Mouse (Mus musculus) kidney, embryonic 15.5 days (tissue): ENCODE data around the gene Maml2. TPM values are rescaled to one million over a fixed set of nuclear protein-coding genes. Genes with fewer than 3 reads are reported as not detected.

Source experiments
- ATAC-seq: fragments of 200-750 bp; cut with Nextera tagmentation; replicated peaks from 2 replicates; pipeline ENCODE4 v1.8.0; 2017; ENCODE audit warnings: moderate TSS enrichment; ENCODE audit not compliant: low FRiP score
- H3K27ac ChIP-seq: fragments of 300-500 bp; sonication (generic); 2 replicates; pipeline ENCODE4 v1.5.1; 2015; ENCODE audit warnings: mild to moderate bottlenecking, inconsistent platforms
- H3K27me3 ChIP-seq: fragments of 300-500 bp; sonication (generic); 2 replicates; pipeline ENCODE4 v1.6.1; 2015; ENCODE audit warnings: inconsistent platforms
- H3K36me3 ChIP-seq: fragments of 300-500 bp; sonication (generic); 2 replicates; pipeline ENCODE4 v1.6.1; 2015; ENCODE audit warnings: inconsistent platforms
- H3K4me1 ChIP-seq: fragments of 300-500 bp; sonication (generic); 2 replicates; pipeline ENCODE4 v1.6.1; 2015; ENCODE audit warnings: inconsistent platforms
- H3K4me2 ChIP-seq: fragments of 300-500 bp; sonication (generic); 2 replicates; pipeline ENCODE4 v1.6.1; 2015; ENCODE audit warnings: moderate library complexity, mild to moderate bottlenecking, inconsistent platforms
- H3K4me3 ChIP-seq: fragments of 300-500 bp; sonication (generic); replicated peaks from 2 replicates; pipeline ENCODE4 v1.5.1; 2015; ENCODE audit warnings: mild to moderate bottlenecking, inconsistent platforms
- H3K9ac ChIP-seq: fragments of 300-500 bp; sonication (generic); 2 replicates; pipeline ENCODE4 v1.6.1; 2015; ENCODE audit warnings: mild to moderate bottlenecking, inconsistent platforms
- H3K9me3 ChIP-seq: fragments of 300-500 bp; sonication (generic); replicated peaks from 2 replicates; pipeline ENCODE4 v1.6.1; 2016; ENCODE audit warnings: inconsistent platforms
- WGBS: fragments of 180-500 bp; shearing (Covaris S2); methylation state at CpG from one replicate; pipeline ENCODE4 v1.1.7; 2015; ENCODE audit warnings: mixed read lengths; 5-methylcytosine and 5-hydroxymethylcytosine counted together
- polyA plus RNA-seq: library from polyadenylated mRNA; unstranded; fragments of >200 nt; fragmentation: Nextera tagmentation; extraction: Ambion mirVana; gene quantifications from 2 replicates; pipeline ENCODE4 v1.2.1, GENCODE M21; 2015

Gene Maml2
- polyA plus RNA-seq, 1 experiment from 2014 or later, result 10.5 TPM

DNA sequence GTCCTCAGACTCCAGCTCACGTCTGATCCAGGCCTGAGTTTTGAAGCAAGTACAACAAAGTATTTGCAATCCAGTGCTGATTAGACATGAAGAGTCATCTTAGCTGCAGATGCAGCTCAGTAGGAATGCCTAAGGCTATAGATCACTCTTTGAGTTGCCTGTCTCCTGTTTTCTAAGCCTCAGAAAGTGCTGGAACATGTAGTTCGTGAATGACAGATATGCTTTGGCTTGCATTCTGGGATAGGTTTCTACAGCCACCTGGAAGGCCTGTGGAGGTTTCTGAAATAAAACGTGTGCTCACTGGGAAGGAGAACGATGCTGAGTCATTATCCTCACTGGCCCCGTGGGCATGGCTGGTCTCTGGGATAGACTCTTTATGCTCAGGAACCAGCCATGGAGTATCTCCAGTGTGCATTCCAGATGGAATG is 16.8 kb downstream of the Maml2 start:
- Histone ChIP-seq H3K4me2 (no peak overlapping the region), H3K36me3 (no peaks in the 10 kb centered on the region), H3K4me1 (peaks cover 14% of the 10 kb centered on the region; the same call in 1 of the 2 replicates), H3K9me3 (no peaks in the 10 kb centered on the region), H3K9ac (no peak overlapping the region), H3K27me3 (no peaks in the 10 kb centered on the region), H3K27ac (no peak overlapping the region), H3K4me3 (no peak overlapping the region)
- no peak for ATAC-seq
- 66% methylated on average over 5 of the region's 5 CpGs for WGBS

DNA sequence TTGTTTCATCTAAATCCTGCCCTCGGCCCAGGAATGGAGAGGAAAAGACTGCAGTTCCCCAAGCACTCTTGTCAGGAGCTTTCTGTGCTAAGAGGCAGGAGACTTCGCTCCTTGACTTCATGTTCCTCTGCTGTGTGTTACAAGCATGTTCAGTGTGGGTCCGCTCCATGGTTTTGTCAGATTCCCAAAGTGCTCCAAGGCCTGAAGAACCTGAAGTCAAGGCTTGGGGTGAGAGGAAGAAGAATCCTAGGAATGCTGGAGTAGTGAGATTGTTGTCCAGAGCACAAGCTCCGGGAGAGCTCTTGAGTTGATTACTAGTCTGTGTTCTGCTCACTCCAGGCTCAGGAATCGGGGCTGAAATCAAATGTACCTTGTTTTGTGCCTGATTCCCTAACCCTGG is 17.6 kb downstream of the Maml2 start:
- Histone ChIP-seq H3K9ac (no peak overlapping the region), H3K27ac (0 out of 2 replicates have a peak overlapping the region, but pooled peaks have one; percentile 11), H3K9me3 (no peaks in the 10 kb centered on the region), H3K27me3 (no peaks in the 10 kb centered on the region), H3K4me2 (no peak overlapping the region), H3K4me1 (peaks cover 12% of the 10 kb centered on the region; the same call in 1 of the 2 replicates), H3K36me3 (no peaks in the 10 kb centered on the region), H3K4me3 (no peak overlapping the region)
- 72% methylated on average over 5 of the region's 5 CpGs for WGBS
- no peak for ATAC-seq

DNA sequence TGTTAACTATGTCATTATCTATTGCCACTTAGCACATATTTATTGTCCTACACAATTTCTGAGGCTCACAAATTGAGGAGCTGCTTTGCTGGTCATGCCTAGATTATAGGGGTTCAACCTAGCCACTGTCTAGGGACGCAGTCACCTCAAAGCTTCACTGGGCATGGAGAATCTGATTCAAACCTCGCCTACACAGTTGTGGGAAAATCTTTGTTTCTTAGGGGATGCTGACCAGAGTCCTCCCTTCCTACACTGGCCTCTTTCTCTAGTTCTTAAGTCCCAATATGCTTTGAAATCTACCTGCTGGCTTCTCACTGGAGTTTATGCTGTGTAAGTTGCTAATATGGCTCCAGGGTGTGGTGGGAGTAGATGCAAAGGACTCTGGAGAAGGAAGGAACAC is 21.8 kb downstream of the Maml2 start:
- no peaks in the 10 kb centered on the region for H3K9me3 ChIP-seq
- H3K4me2 ChIP-seq, result no peak overlapping the region
- H3K9ac ChIP-seq, result no peak overlapping the region
- 91% methylated on average over 2 of the region's 2 CpGs for WGBS
- ATAC-seq, result no peak
- H3K27ac ChIP-seq, result no peak overlapping the region
- no peaks in the 10 kb centered on the region for H3K27me3 ChIP-seq
- H3K4me1 ChIP-seq, result peaks cover 22% of the 10 kb centered on the region
- H3K36me3 ChIP-seq, result no peaks in the 10 kb centered on the region
- H3K4me3 ChIP-seq, result no peak overlapping the region

DNA sequence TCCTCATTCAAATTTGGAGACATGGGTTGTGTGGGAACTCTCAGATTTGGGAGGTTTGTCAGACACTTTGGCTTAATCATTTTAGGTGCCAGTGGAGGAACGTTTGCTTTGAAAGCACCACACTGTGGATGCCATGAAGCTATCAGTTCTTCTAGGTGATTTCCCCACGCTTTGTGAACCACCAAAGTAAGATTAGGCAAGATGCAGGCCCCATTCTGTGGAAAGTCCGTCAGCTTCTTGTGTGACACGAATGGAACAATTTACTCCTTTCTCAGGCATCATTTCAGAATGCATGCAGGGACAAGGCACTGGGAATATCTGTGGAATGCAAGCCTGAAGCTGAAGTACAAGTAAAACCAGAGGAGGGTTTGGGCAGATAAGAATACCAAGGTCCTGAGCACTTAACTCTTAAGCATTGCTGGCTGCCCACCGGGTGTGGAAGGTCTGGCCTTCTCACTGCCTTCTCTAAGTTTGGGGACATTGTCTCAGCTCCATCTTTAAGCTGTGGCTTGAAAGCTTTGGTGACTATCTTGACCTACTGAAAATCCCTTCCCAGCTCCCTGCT is 23.1 kb downstream of the Maml2 start:
- Histone ChIP-seq H3K9ac (no peak overlapping the region), H3K4me3 (no peak overlapping the region), H3K9me3 (no peaks in the 10 kb centered on the region), H3K36me3 (no peaks in the 10 kb centered on the region), H3K4me2 (no peak overlapping the region), H3K27me3 (no peaks in the 10 kb centered on the region), H3K4me1 (peaks cover 12% of the 10 kb centered on the region), H3K27ac (no peak overlapping the region)
- ATAC-seq, result no peak
- WGBS, result 82% methylated on average over 5 of the region's 5 CpGs

DNA sequence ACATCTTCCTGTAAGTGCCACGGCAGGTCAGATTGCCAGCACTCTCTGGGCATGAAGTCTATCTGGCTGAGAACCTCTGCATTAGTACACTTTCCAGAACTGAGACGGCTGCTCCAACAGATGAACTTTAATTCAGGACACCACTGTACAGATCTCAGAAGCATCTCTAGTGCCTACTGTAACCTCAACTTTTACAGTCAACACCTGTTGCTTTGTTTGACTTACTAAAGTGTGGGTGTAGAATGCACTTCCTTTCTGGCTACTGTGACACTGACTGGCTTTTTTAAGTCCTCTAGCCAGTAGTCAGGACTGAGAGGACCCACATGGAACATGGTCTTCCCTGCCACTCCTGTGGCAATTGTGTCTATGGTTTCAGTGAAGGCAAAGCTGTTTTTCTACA is 25.3 kb downstream of the Maml2 start:
- Histone ChIP-seq H3K4me1 (peaks cover 12% of the 10 kb centered on the region), H3K9ac (no peak overlapping the region), H3K27ac (peak overlapping the region; percentile 75), H3K4me3 (no peak overlapping the region), H3K36me3 (no peaks in the 10 kb centered on the region), H3K4me2 (no peak overlapping the region), H3K27me3 (no peaks in the 10 kb centered on the region), H3K9me3 (no peaks in the 10 kb centered on the region)
- 56% methylated on average over 2 of the region's 2 CpGs for WGBS
- ATAC-seq, result no peak

DNA sequence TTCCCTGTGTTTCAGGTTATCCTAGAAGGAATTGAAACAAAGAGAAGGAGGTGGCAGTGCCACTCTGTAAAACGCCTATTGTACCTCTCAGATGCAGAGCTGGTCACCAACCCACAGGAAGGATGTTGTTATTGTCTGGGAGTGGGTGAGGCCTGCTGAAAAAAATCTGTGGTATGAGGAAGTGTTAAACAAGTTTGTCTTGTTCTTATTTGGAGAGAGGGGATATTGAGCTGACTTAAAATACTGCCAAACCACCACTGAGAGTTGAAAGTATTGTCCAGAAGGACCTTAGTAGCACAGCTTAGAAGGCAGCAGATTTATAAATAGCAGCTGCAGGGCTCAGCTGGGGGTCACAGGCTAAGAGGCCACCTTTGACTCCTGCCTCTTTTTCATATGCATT is 25.9 kb downstream of the Maml2 start:
- no peaks in the 10 kb centered on the region for H3K36me3 ChIP-seq
- no peaks in the 10 kb centered on the region for H3K27me3 ChIP-seq
- no peak overlapping the region for H3K4me3 ChIP-seq
- H3K4me1 ChIP-seq, result peaks cover 12% of the 10 kb centered on the region
- peak overlapping the region; percentile 75 for H3K27ac ChIP-seq
- 14% methylated on average over 1 of the region's 1 CpGs for WGBS
- H3K9ac ChIP-seq, result no peak overlapping the region
- no peaks in the 10 kb centered on the region for H3K9me3 ChIP-seq
- no peak overlapping the region for H3K4me2 ChIP-seq
- peak; percentile 73; the same call in 1 of the 2 replicates for ATAC-seq

DNA sequence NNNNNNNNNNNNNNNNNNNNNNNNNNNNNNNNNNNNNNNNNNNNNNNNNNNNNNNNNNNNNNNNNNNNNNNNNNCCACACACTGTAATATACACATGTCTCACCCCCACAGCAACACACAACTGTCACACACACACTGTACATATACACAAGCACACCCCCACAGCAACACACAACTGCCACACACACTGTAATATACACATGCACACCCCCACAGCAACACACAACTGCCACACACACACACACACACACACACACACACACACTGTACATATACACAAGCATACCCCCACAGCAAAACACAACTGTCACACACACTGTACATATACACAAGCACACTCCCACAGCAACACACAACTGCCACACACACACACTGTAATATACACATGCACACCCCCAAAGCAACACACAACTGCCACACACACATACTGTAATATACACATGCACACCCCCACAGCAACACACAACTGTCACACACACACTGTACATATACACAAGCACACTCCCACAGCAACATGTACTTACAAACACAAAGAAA is 116.5 kb downstream of the Maml2 start:
- H3K27ac ChIP-seq, result no peak overlapping the region

DNA sequence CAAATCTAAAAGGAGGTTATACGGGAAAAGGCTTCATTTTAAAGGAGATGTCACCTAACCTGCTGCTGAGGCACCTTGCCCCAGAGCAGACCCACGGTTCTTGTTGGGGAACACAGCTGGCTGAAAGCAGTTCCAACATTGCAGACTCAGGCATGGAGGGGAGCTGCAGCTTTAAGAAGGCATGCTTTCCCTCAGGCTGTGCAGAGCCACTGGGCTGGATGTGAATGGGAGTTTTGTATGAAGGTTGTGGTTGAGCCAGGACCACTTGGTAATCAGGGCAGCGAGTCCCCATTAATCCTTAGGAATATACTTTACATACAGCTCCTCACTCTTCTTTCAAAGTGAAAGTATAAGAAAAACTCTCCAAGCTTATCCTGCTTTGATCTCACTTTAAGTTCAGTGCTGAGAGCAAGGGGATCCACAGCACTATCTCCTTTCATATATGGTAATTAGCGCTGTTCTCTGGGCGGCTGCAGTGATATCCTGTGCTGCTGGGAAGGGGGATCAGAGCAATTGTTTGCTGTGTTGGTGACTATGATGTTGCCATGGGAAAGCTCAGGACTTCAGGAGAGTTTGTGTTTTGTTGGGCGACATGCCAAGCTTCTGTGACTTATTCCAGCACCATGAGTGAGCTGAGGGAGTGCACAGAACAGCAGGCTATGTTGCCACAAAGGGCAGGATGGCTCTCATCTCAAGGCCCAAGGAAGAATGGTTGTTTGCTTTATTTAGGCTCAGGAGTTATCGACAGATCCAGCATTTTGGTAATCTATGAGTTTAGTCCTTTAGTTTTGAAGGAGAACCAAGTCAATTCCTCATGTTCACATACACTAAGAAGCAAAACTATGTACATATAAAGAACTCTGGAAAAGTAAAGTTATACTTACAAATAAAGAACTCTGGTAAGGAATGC is 127.5 kb downstream of the Maml2 start:
- H3K36me3 ChIP-seq, result no peaks in the 10 kb centered on the region
- H3K9ac ChIP-seq, result no peak overlapping the region
- H3K27me3 ChIP-seq, result no peaks in the 10 kb centered on the region
- H3K4me3 ChIP-seq, result 0 out of 2 replicates have a peak overlapping the region, but pooled peaks have one; percentile 1
- peak overlapping the region; percentile 88 for H3K27ac ChIP-seq
- no peaks in the 10 kb centered on the region for H3K9me3 ChIP-seq
- WGBS, result 25% methylated on average over 7 of the region's 7 CpGs
- peak overlapping the region; percentile 38 for H3K4me2 ChIP-seq
- peaks cover 33% of the 10 kb centered on the region for H3K4me1 ChIP-seq
- ATAC-seq, result peak; percentile 90

More for the DNA sequence above, 116.5 kb downstream of the Maml2 start:
- Histone ChIP-seq H3K4me3 (no peak overlapping the region), H3K27me3 (no peaks in the 10 kb centered on the region), H3K9ac (no peak overlapping the region), H3K4me2 (no peak overlapping the region), H3K36me3 (no peaks in the 10 kb centered on the region), H3K9me3 (no peaks in the 10 kb centered on the region), H3K4me1 (no peaks in the 10 kb centered on the region)
- ATAC-seq, result no peak; the same call in 1 of the 2 replicates

DNA sequence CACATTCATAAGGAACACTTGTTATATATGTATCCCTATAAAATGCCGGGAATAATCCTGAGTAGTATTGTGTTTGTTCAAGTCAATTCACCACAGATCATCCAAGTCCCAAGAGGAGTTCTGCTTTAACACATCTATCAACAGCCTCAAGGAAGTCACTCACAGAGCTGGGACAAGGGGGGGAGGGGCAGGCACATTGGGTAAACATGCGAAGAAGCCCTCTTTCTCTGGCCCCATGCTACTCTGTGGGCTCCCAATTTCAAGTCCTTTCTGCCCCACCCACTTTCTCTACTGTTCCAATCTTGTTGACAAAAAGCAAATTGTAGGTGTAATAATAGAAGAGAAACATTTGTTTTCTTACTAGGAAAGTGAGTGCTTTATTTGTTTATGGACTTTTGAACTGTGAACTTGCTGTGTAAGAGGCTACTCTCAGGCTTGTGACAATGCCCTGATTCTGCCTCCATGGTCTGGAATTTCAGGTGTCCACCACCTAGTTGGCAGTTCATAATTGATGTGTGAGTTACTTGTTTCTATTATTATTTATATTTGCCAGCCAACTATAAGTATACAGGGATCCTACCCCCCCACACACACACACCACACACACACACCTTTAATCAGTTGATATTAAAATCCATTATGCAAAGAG is 131.8 kb downstream of the Maml2 start:
- no peak overlapping the region for H3K9ac ChIP-seq
- WGBS, result 50% methylated on average over 2 of the region's 2 CpGs

DNA sequence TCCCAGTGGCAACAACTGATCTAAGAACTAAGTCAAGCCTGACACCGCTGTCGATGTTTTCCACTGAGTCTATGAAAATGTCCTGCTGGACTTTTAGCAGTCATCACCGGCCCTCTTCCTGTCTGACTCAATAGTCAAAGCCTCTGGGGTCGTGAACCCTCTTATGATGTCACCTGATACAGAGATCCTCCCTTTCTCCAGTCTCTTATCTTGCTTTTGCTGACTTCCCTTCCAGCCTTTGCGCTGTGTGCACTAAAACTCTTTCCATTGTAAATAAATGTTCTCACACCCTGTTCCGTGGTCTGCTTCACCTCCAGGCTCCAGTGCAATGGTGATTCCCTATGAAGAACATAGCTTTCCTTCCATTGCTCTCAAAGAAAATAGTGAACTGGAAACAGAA is 132.5 kb downstream of the Maml2 start:
- H3K9me3 ChIP-seq, result no peaks in the 10 kb centered on the region
- H3K4me3 ChIP-seq, result no peak overlapping the region
- no peaks in the 10 kb centered on the region for H3K36me3 ChIP-seq
- no peaks in the 10 kb centered on the region for H3K27me3 ChIP-seq
- 45% methylated on average over 6 of the region's 6 CpGs for WGBS
- H3K27ac ChIP-seq, result no peak overlapping the region
- H3K9ac ChIP-seq, result no peak overlapping the region
- ATAC-seq, result no peak
- no peak overlapping the region for H3K4me2 ChIP-seq
- H3K4me1 ChIP-seq, result peaks cover 25% of the 10 kb centered on the region

More for the DNA sequence above, 131.8 kb downstream of the Maml2 start:
- H3K27me3 ChIP-seq, result no peaks in the 10 kb centered on the region
- H3K36me3 ChIP-seq, result no peaks in the 10 kb centered on the region
- H3K4me3 ChIP-seq, result no peak overlapping the region
- peaks cover 32% of the 10 kb centered on the region for H3K4me1 ChIP-seq
- no peak for ATAC-seq
- H3K27ac ChIP-seq, result no peak overlapping the region
- H3K9me3 ChIP-seq, result no peaks in the 10 kb centered on the region
- no peak overlapping the region for H3K4me2 ChIP-seq

DNA sequence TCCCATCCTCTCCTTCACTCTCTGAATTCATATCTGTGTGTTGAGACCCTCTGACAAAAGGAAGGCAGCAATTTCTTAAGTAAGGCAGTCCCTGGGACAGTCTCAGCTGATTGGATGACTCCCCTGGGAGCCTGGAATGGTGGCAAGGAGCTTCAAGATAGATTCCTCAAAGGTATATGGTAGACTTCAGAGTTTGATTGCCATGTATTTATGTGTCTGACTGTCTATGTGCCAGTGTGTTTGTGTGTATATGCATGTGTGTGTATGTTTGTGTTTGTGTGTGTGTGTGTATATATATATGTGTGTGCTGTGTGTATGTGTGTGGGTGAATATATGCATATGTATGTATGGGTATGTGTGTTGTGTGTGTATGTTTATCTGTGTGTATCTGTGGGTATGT is 133.0 kb downstream of the Maml2 start:
- ATAC-seq, result no peak
- H3K27ac ChIP-seq, result no peak overlapping the region
- H3K9me3 ChIP-seq, result no peaks in the 10 kb centered on the region
- H3K9ac ChIP-seq, result no peak overlapping the region
- no peak overlapping the region for H3K4me3 ChIP-seq
- no peak overlapping the region for H3K4me2 ChIP-seq
- peaks cover 21% of the 10 kb centered on the region for H3K4me1 ChIP-seq
- H3K27me3 ChIP-seq, result no peaks in the 10 kb centered on the region
- H3K36me3 ChIP-seq, result no peaks in the 10 kb centered on the region

DNA sequence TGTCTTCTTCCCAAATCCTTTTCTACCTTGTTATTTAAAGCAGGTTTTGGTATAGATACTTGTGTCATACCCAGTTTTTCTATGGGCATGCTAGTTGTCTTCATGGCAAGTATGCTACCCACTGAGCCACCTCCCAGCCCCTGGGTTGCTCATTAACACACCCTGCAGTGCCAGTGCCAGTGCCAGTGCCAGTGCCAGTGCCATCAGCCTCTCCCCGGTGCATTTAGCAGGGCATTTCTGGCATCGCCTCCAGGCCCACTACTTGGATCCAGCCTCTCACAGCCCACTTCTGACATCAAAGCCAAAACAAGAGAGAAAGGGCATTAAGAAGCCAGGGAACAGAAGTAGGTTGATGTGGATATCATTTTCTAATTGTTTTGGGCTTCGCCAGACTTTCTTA is 133.9 kb downstream of the Maml2 start:
- Histone ChIP-seq H3K9me3 (no peaks in the 10 kb centered on the region), H3K9ac (no peak overlapping the region), H3K4me3 (no peak overlapping the region), H3K27ac (no peak overlapping the region), H3K36me3 (no peaks in the 10 kb centered on the region), H3K4me2 (no peak overlapping the region), H3K27me3 (no peaks in the 10 kb centered on the region), H3K4me1 (peaks cover 12% of the 10 kb centered on the region)
- ATAC-seq, result no peak
- 95% methylated on average over 3 of the region's 3 CpGs for WGBS
